Mouse (Mus musculus) stomach, embryonic 14.5 days (tissue): Measurements from ENCODE around the gene Gas6. TPM values are rescaled to one million over a fixed set of nuclear protein-coding genes. Genes with fewer than 3 reads are reported as not detected.

Experiments
- ATAC-seq: fragments of 200-750 bp; cut with Nextera tagmentation; 2 replicates; pipeline ENCODE4 v1.8.0; 2017; ENCODE audit warnings: low read depth, moderate TSS enrichment; ENCODE audit not compliant: insufficient number of reproducible peaks, insufficient read depth, low FRiP score
- H3K27ac ChIP-seq: fragments of 300-500 bp; sonication (generic); 2 replicates; pipeline ENCODE4 v1.5.1; 2014; ENCODE audit warnings: mild to moderate bottlenecking, low read length, moderate library complexity, mixed read lengths
- H3K27me3 ChIP-seq: fragments of 300-500 bp; sonication (generic); 2 replicates; pipeline ENCODE4 v1.6.1; 2014; ENCODE audit warnings: low read length, control low read depth, mixed read lengths; ENCODE audit not compliant: control insufficient read depth, insufficient read depth
- H3K36me3 ChIP-seq: fragments of 300-500 bp; sonication (generic); 2 replicates; pipeline ENCODE4 v1.6.1; 2014; ENCODE audit warnings: mild to moderate bottlenecking, control low read depth, low read length, moderate library complexity, mixed read lengths; ENCODE audit not compliant: control insufficient read depth, insufficient read depth
- H3K4me1 ChIP-seq: fragments of 300-500 bp; sonication (generic); 2 replicates; pipeline ENCODE4 v1.6.1; 2014; ENCODE audit warnings: low read length, control low read depth, mixed read lengths; ENCODE audit not compliant: control insufficient read depth, insufficient read depth
- H3K4me2 ChIP-seq: fragments of 300-500 bp; sonication (generic); replicated peaks from 2 replicates; pipeline ENCODE4 v1.6.1; 2014; ENCODE audit warnings: low read depth, low read length, control low read depth
- H3K4me3 ChIP-seq: fragments of 300-500 bp; sonication (generic); 2 replicates; pipeline ENCODE4 v1.5.1; 2014; ENCODE audit warnings: low read depth, low read length, control low read depth
- H3K9ac ChIP-seq: fragments of 300-500 bp; sonication (generic); replicated peaks from 2 replicates; pipeline ENCODE4 v1.6.1; 2014; ENCODE audit warnings: low read depth, mild to moderate bottlenecking, control low read depth, low read length, moderate library complexity, mixed read lengths
- H3K9me3 ChIP-seq: fragments of 300-500 bp; sonication (generic); 2 replicates; pipeline ENCODE4 v1.6.1; 2016; ENCODE audit warnings: low read depth, low read length, control low read depth; ENCODE audit not compliant: control insufficient read depth
- WGBS: fragments of 180-500 bp; shearing (Covaris S2); extraction: QIAGEN DNeasy Blood & Tissue Kit; methylation state at CpG from one replicate; pipeline ENCODE4 v1.1.7; 2014; 5-methylcytosine and 5-hydroxymethylcytosine counted together
- polyA plus RNA-seq: library from polyadenylated mRNA; unstranded; fragments of >200 nt; fragmentation: Nextera tagmentation; extraction: Ambion mirVana; gene quantifications from 2 replicates; pipeline ENCODE4 v1.2.1, GENCODE M21; 2014

Gene Gas6
- polyA plus RNA-seq, 1 experiment from 2014 or later: 67.7 TPM

DNA sequence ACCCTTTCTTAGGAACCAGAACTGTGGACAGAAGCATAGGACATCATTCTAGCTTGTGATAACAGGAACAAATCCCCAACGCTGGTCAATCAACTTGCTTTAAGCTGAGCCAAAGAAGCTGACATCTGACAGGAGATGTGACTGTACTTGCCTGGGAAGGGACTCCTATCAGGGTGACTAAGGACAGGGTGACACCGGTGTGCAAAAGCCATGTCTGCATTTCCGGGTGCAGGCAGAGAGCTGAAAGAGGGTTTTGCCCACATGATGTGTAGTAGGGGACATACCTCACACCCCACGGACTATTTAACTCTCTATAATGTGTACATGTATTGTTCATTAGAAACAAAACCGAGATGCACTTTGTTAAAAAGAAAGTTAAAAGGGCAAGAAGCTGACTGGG is 11.1 kb downstream of the Gas6 start:
- Histone ChIP-seq H3K9me3 (no peaks in the 10 kb centered on the region), H3K27me3 (no peaks in the 10 kb centered on the region), H3K36me3 (peaks cover 6% of the 10 kb centered on the region; the same call in 1 of the 2 replicates), H3K9ac (no peak overlapping the region), H3K4me1 (no peaks in the 10 kb centered on the region), H3K27ac (no peak overlapping the region), H3K4me3 (no peak overlapping the region), H3K4me2 (no peak overlapping the region)
- 84% methylated on average over 5 of the region's 5 CpGs for WGBS
- ATAC-seq: no peak

DNA sequence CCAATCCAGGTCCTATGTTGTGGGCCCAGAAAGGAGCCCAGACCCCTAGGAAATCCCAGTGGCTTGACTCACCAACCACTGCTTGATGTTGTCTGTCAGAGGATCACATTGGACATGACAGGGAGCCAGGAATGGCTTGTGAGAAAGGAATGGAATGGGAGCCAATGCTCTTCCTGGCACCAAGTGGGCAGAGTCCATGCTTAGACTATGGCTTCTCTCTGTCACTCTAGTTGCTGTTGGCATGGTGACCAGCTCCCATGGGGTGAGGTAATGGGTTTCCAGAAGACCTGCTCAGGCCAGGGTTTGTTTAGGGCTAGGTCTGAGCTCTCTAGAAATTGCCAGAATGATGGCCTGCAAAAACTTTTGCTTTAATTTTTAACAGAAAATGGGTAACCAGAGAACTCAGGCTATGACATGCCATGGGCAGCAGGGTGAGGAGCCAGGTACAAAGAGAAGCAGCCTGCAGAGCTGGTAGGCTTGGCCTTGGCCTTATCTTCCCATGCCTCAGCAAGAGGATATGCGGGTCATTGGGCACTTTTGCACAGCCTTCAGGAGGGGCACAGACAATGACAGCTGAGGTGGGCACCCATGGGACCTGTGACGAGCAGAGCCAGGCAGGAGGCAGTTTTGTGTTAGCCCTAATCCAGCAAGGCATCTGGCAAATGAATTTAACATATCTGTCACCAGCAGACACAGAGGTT is 12.0 kb downstream of the Gas6 start:
- Histone ChIP-seq H3K9me3 (no peaks in the 10 kb centered on the region), H3K4me1 (no peaks in the 10 kb centered on the region), H3K36me3 (peaks cover 6% of the 10 kb centered on the region; the same call in 1 of the 2 replicates), H3K4me2 (no peak overlapping the region), H3K4me3 (no peak overlapping the region), H3K27ac (no peak overlapping the region), H3K27me3 (no peaks in the 10 kb centered on the region), H3K9ac (no peak overlapping the region)
- ATAC-seq: no peak
- WGBS: 88% methylated on average over 2 of the region's 2 CpGs

DNA sequence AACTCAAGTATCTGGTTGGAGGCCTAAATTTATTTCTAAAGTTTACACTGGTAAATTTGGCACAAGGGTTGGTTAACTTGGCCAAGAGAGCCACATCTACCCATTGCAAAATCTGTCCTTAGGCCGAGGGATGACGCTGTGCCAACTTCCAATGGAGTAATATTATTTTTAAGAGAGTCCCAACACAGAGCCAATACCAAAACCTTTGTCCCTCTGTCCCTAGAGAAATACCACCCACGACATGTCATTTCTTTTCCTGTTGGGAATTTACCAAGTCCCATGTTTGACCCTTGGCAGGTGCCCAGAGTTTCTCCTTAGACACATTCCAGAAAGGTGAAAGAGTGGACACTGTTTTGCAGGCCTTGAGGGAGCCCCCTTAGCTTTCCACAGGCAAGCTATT is 12.7 kb downstream of the Gas6 start:
- peaks cover 6% of the 10 kb centered on the region; the same call in 1 of the 2 replicates for H3K36me3 ChIP-seq

GRCm38 (mm10) chr8:13481089-13481554 is 13.2 kb downstream of the Gas6 start:
- Histone ChIP-seq H3K27me3 (no peaks in the 10 kb centered on the region), H3K4me1 (no peaks in the 10 kb centered on the region), H3K9me3 (no peaks in the 10 kb centered on the region), H3K27ac (no peak overlapping the region), H3K9ac (no peak overlapping the region), H3K4me3 (no peak overlapping the region), H3K4me2 (no peak overlapping the region), H3K36me3 (peaks cover 6% of the 10 kb centered on the region; the same call in 1 of the 2 replicates)
- no peak for ATAC-seq
- 64% methylated on average over 7 of the region's 7 CpGs for WGBS

More for the DNA sequence above, 12.7 kb downstream of the Gas6 start:
- Histone ChIP-seq H3K9ac (no peak overlapping the region), H3K4me3 (no peak overlapping the region), H3K9me3 (no peaks in the 10 kb centered on the region), H3K4me2 (no peak overlapping the region), H3K27ac (no peak overlapping the region), H3K4me1 (no peaks in the 10 kb centered on the region), H3K27me3 (no peaks in the 10 kb centered on the region)
- 96% methylated on average over 3 of the region's 3 CpGs for WGBS
- no peak for ATAC-seq

DNA sequence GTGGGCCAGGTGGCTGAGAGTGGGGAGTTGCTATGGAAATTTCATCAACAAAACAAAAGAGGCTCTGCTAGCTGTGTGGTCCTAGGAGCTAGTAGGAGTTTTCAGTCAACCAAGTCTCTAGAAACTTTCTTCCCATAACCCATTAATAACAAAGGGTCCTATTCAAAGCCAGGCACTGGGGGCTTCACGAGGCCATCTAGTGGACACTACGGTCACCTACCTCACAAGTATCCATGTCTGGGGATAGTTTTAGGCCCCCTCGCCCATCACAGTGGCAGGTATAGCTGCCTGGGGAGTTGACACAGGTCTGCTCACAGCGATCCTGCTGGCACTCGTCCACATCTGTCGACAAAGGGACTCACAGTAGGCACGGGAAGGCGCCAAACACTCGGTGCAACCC is 18.4 kb downstream of the Gas6 start:
- no peak overlapping the region for H3K27ac ChIP-seq
- H3K4me1 ChIP-seq: no peaks in the 10 kb centered on the region
- no peaks in the 10 kb centered on the region for H3K27me3 ChIP-seq
- H3K9me3 ChIP-seq: no peaks in the 10 kb centered on the region
- no peaks in the 10 kb centered on the region for H3K36me3 ChIP-seq
- no peak for ATAC-seq
- no peak overlapping the region for H3K4me3 ChIP-seq
- WGBS: 57% methylated on average over 9 of the region's 9 CpGs
- no peak overlapping the region for H3K4me2 ChIP-seq
- H3K9ac ChIP-seq: no peak overlapping the region

GRCm38 (mm10) chr8:13472284-13472683 is 22.0 kb downstream of the Gas6 start:
- Histone ChIP-seq H3K4me2 (no peak overlapping the region), H3K9ac (no peak overlapping the region), H3K27me3 (no peaks in the 10 kb centered on the region), H3K27ac (no peak overlapping the region), H3K4me1 (no peaks in the 10 kb centered on the region), H3K4me3 (no peak overlapping the region), H3K9me3 (no peaks in the 10 kb centered on the region), H3K36me3 (no peaks in the 10 kb centered on the region; the same call in 1 of the 2 replicates)
- peak; percentile 57; the same call in 1 of the 2 replicates for ATAC-seq
- 51% methylated on average over 7 of the region's 7 CpGs for WGBS

DNA sequence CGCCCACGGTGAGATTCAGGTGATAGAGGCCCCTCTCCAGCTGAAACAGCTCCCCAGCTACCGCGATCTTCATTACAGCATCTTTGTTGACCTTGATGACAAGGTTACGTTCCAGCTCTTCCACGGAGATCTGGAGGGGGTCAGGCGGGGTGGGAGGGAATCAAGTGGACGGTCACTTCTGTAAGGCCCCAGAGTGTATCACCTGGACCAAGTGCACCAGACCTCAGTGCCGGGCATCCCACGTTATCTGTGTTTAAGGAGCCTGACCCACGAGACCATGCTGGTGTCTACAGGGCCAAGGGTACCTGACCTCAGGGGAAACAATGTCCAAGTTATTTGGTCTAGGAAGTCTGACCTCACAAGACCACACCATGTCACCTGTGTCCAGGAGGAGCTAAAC is 22.8 kb downstream of the Gas6 start:
- no peak overlapping the region for H3K27ac ChIP-seq
- H3K36me3 ChIP-seq: no peaks in the 10 kb centered on the region; the same call in 1 of the 2 replicates
- no peak for ATAC-seq
- H3K9me3 ChIP-seq: no peaks in the 10 kb centered on the region
- no peak overlapping the region for H3K4me2 ChIP-seq
- H3K4me3 ChIP-seq: no peak overlapping the region
- 72% methylated on average over 11 of the region's 11 CpGs for WGBS
- H3K27me3 ChIP-seq: no peaks in the 10 kb centered on the region
- H3K9ac ChIP-seq: no peak overlapping the region
- H3K4me1 ChIP-seq: no peaks in the 10 kb centered on the region

DNA sequence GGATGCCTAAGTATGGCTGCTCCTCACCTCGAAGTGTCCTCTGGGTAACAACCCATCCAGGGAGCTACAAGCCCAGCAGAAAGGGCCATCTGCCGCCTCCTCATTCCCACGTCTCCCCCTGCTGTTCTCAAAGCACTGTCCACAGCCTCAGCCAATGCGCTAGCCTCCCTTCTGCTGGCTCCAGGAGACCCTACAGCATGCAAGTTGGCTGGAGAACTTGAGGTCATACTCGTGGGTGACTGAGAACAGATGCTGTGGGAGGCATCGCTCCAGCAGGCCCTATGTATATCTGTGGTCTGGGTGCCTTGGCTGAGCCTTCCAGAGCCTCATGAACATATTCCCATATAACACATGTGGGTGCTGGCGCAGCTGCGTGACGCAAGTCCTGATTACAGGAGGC is 25.6 kb downstream of the Gas6 start:
- H3K36me3 ChIP-seq: no peaks in the 10 kb centered on the region; the same call in 1 of the 2 replicates
- H3K9ac ChIP-seq: no peak overlapping the region
- no peaks in the 10 kb centered on the region for H3K4me1 ChIP-seq
- WGBS: 82% methylated on average over 9 of the region's 9 CpGs
- H3K27ac ChIP-seq: no peak overlapping the region
- ATAC-seq: no peak
- H3K4me2 ChIP-seq: no peak overlapping the region
- no peaks in the 10 kb centered on the region for H3K27me3 ChIP-seq
- no peak overlapping the region for H3K4me3 ChIP-seq
- no peaks in the 10 kb centered on the region for H3K9me3 ChIP-seq

DNA sequence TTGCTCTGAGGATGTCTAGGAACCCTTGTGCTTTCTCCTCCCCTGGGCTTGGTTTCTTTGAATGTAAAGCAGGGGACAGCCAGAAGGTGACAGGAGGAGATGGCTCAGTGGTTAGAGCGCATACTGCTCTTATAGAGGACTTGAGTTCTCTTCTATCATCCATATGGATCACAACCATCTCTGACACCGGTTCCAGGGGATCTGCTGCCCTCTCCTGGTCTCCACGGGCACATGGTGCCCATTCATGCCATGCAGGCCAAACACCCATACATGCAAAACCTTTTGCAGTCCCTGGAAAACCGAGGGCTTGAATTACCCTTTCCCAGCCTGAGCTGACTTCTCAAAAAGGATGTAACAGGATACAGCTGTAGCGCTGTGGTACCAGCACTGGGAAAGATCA is 27.3 kb downstream of the Gas6 start:
- Histone ChIP-seq H3K9ac (no peak overlapping the region), H3K27ac (no peak overlapping the region), H3K27me3 (no peaks in the 10 kb centered on the region), H3K36me3 (no peaks in the 10 kb centered on the region; the same call in 1 of the 2 replicates), H3K4me1 (no peaks in the 10 kb centered on the region), H3K4me2 (no peak overlapping the region), H3K9me3 (no peaks in the 10 kb centered on the region), H3K4me3 (no peak overlapping the region)
- WGBS: 62% methylated on average over 5 of the region's 5 CpGs
- no peak for ATAC-seq
